Mouse (Mus musculus): ENCODE results near the gene L1cam.

GRCm38 (mm10) chrX:73922550-73922882, 26.6 kb upstream of the L1cam start:
- TF ChIP-seq CTCF (conservative IDR thresholded peaks at IDR 0.05; ENCODE audit: low read length) (no peak), NANOG (IDR thresholded peaks at IDR 0.05; ENCODE audit: borderline replicate concordance, low read length) (no peak), POU5F1 (IDR thresholded peaks at IDR 0.05; ENCODE audit: borderline replicate concordance, low read length) (no peak)
